Mouse (Mus musculus): ENCODE measurements at regions not wholly inside any gene's neighbourhood (a gene's known extent, or its start where the extent isn't known, plus 50 kb on each side); places are given as distances from the start of the nearest gene placed in this dataset.

DNA sequence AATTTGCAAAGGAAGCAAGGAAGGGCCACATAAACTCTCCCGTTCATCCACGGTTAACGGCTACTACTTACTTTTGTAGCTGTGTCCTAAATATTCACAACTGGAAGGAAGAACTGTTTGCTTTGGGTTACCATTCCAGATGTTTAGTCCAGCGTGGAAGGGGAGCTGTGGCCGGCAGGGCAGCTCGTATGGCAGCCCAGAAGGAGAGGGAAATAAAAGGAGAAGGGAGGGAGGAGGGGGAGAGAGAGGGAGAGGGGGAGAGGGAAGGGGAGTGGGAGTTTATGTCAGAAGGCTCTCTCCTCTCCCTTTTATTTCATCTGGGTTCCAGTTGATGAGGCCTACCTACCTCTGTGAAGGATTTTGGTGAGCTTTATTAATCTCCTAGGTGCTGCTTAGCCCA lies 110.2 kb downstream of the Emp1 start:
- TF ChIP-seq POLR2AphosphoS5 (IDR thresholded peaks at IDR 0.05; ENCODE audit: borderline replicate concordance, low read depth, low read length) (no peak), MXI1 (IDR thresholded peaks at IDR 0.05; ENCODE audit: low read depth, low read length) (no peak), ZNF384 (IDR thresholded peaks at IDR 0.05; ENCODE audit: low read depth, low read length) (no peak), CHD2 (IDR thresholded peaks at IDR 0.05; ENCODE audit: low read length) (no peak), USF1 (IDR thresholded peaks at IDR 0.05; ENCODE audit: low read depth, low read length) (no peak)
- Histone ChIP-seq H3K27ac (ENCODE audit: control insufficient read depth, low read depth, low read length) (no peak overlapping the region), H3K36me3 (ENCODE audit: control insufficient read depth in 1 of 2, insufficient read depth in 2 of 2, low read length in 2 of 2) (no peaks in the 10 kb centered on the region), H3K4me3 (ENCODE audit: control insufficient read depth in 1 of 2, insufficient read depth in 1 of 2, low read depth in 2 of 2, low read length in 2 of 2) (no peak overlapping the region), H3K9ac (ENCODE audit: control insufficient read depth, low read depth, low read length, poor library complexity, severe bottlenecking) (no peak overlapping the region), H3K4me1 (ENCODE audit: control insufficient read depth in 1 of 2, insufficient read depth in 2 of 2, low read length in 2 of 2) (no peaks in the 10 kb centered on the region), H3K27me3 (ENCODE audit: control insufficient read depth in 1 of 2, insufficient read depth in 2 of 2, low read length in 2 of 2) (no peaks in the 10 kb centered on the region), H3K79me2 (ENCODE audit: control insufficient read depth, insufficient read depth, low read length, poor library complexity) (no peaks in the 10 kb centered on the region), H3K9me3 (replicated peaks; ENCODE audit: insufficient read depth, low read length) (no peaks in the 10 kb centered on the region)
- no peak for DNase-seq (ENCODE audit: low read depth, low spot score)

DNA sequence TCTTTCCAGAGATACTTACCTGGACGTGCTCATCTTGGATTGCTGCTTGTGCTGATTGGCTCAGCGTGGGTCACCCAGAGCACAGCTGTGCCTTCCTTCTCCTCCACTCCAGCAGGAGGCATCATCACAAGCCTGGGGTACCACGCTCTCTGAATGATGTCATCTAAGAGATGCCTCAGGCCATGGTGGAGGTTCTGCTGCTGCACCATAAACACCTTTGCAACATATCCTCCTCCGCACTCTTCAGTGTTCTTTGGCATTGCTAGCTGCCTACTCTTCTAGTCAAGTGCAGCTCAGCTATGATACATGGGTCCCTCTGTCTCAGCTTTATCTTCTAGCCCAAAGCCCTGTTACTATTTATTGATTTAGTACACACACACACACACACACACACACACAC lies 110.8 kb downstream of the Emp1 start:
- Histone ChIP-seq H3K4me3 (ENCODE audit: control insufficient read depth in 1 of 2, insufficient read depth in 1 of 2, low read depth in 2 of 2, low read length in 2 of 2) (no peak overlapping the region), H3K4me1 (ENCODE audit: control insufficient read depth in 1 of 2, insufficient read depth in 2 of 2, low read length in 2 of 2) (no peaks in the 10 kb centered on the region), H3K27ac (ENCODE audit: control insufficient read depth, low read depth, low read length) (no peak overlapping the region), H3K9me3 (replicated peaks; ENCODE audit: insufficient read depth, low read length) (no peaks in the 10 kb centered on the region), H3K9ac (ENCODE audit: control insufficient read depth, low read depth, low read length, poor library complexity, severe bottlenecking) (no peak overlapping the region), H3K36me3 (ENCODE audit: control insufficient read depth in 1 of 2, insufficient read depth in 2 of 2, low read length in 2 of 2) (no peaks in the 10 kb centered on the region), H3K79me2 (ENCODE audit: control insufficient read depth, insufficient read depth, low read length, poor library complexity) (no peaks in the 10 kb centered on the region), H3K27me3 (ENCODE audit: control insufficient read depth in 1 of 2, insufficient read depth in 2 of 2, low read length in 2 of 2) (no peaks in the 10 kb centered on the region)
- no peak for TF ChIP-seq TCF12 (IDR thresholded peaks at IDR 0.05; ENCODE audit: low read depth, low read length)
- TF ChIP-seq GATA1 (IDR thresholded peaks at IDR 0.05; ENCODE audit: low read depth, low read length) = no peak
- no peak for TF ChIP-seq CTCF (IDR thresholded peaks at IDR 0.05 in 2 of 3, conservative IDR thresholded peaks at IDR 0.05 in 1 of 3; ENCODE audit: control insufficient read depth in 1 of 3, insufficient read depth in 1 of 3, low read depth in 2 of 3, low read length in 3 of 3, poor library complexity in 1 of 3, severe bottlenecking in 1 of 3)
- TF ChIP-seq ETS1 (IDR thresholded peaks at IDR 0.05; ENCODE audit: low read depth, low read length) = no peak
- TF ChIP-seq POLR2AphosphoS2 (IDR thresholded peaks at IDR 0.05; ENCODE audit: low read length) = no peak
- no peak for TF ChIP-seq POLR2A (IDR thresholded peaks at IDR 0.05; ENCODE audit: control insufficient read depth in 1 of 2, insufficient read depth in 1 of 2, low read depth in 1 of 2, low read length in 2 of 2, poor library complexity in 1 of 2)
- no peak for TF ChIP-seq MXI1 (IDR thresholded peaks at IDR 0.05; ENCODE audit: low read depth, low read length)
- TF ChIP-seq ELF1 (IDR thresholded peaks at IDR 0.05; ENCODE audit: low read depth, low read length) = no peak
- no peak for TF ChIP-seq USF1 (IDR thresholded peaks at IDR 0.05; ENCODE audit: low read depth, low read length)
- TF ChIP-seq RAD21 (IDR thresholded peaks at IDR 0.05; ENCODE audit: low read depth, low read length) = no peak
- no peak for TF ChIP-seq SMC3 (IDR thresholded peaks at IDR 0.05; ENCODE audit: low read depth, low read length)
- no peak for DNase-seq (ENCODE audit: low read depth, low spot score)

DNA sequence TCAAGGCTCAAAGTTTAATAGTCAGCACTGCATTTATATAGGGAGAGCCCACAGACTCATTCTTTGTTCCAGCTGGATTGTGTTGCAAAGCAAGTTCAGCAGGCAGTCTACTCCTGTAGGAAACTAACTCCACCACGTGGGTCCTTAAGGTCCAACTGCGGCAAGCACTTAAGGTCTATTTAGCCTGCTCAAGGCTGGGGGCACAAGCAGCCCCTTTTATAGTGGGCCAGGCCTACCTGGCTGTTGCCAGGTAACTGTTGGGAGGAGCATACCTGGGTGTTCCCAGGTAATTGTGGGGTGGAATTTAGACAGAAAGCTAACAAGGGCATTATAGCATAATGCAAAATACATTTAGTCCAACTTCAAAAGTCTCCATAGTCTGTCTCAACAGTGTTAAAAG lies 126.5 kb downstream of the Emp1 start:
- Histone ChIP-seq H3K27me3 (ENCODE audit: control insufficient read depth in 1 of 2, insufficient read depth in 2 of 2, low read length in 2 of 2) (no peaks in the 10 kb centered on the region), H3K4me3 (ENCODE audit: control insufficient read depth in 1 of 2, insufficient read depth in 1 of 2, low read depth in 2 of 2, low read length in 2 of 2) (no peak overlapping the region), H3K27ac (ENCODE audit: control insufficient read depth, low read depth, low read length) (no peak overlapping the region), H3K79me2 (ENCODE audit: control insufficient read depth, insufficient read depth, low read length, poor library complexity) (no peaks in the 10 kb centered on the region), H3K36me3 (ENCODE audit: control insufficient read depth in 1 of 2, insufficient read depth in 2 of 2, low read length in 2 of 2) (no peaks in the 10 kb centered on the region), H3K4me1 (ENCODE audit: control insufficient read depth in 1 of 2, insufficient read depth in 2 of 2, low read length in 2 of 2) (no peaks in the 10 kb centered on the region), H3K9me3 (replicated peaks; ENCODE audit: insufficient read depth, low read length) (no peaks in the 10 kb centered on the region), H3K9ac (ENCODE audit: control insufficient read depth, low read depth, low read length, poor library complexity, severe bottlenecking) (no peak overlapping the region)
- DNase-seq (ENCODE audit: low read depth, low spot score) = no peak
- TF ChIP-seq MAZ (IDR thresholded peaks at IDR 0.05; ENCODE audit: low read depth, low read length) (no peak), TCF12 (IDR thresholded peaks at IDR 0.05; ENCODE audit: low read depth, low read length) (no peak), POLR2AphosphoS5 (IDR thresholded peaks at IDR 0.05; ENCODE audit: borderline replicate concordance, low read depth, low read length) (no peak), GABPA (IDR thresholded peaks at IDR 0.05; ENCODE audit: low read depth, low read length) (no peak), POLR2A (IDR thresholded peaks at IDR 0.05; ENCODE audit: control insufficient read depth in 1 of 2, insufficient read depth in 1 of 2, low read depth in 1 of 2, low read length in 2 of 2, poor library complexity in 1 of 2) (no peak), ELF1 (IDR thresholded peaks at IDR 0.05; ENCODE audit: low read depth, low read length) (no peak), JUND (IDR thresholded peaks at IDR 0.05; ENCODE audit: low read depth, low read length) (no peak), HCFC1 (IDR thresholded peaks at IDR 0.05; ENCODE audit: low read depth, low read length) (no peak), KAT2A (conservative IDR thresholded peaks at IDR 0.05; ENCODE audit: low read depth, low read length) (no peak)

All from MEL (cell line).